Mouse (Mus musculus): ENCODE data around the gene Slc24a4.

DNA sequence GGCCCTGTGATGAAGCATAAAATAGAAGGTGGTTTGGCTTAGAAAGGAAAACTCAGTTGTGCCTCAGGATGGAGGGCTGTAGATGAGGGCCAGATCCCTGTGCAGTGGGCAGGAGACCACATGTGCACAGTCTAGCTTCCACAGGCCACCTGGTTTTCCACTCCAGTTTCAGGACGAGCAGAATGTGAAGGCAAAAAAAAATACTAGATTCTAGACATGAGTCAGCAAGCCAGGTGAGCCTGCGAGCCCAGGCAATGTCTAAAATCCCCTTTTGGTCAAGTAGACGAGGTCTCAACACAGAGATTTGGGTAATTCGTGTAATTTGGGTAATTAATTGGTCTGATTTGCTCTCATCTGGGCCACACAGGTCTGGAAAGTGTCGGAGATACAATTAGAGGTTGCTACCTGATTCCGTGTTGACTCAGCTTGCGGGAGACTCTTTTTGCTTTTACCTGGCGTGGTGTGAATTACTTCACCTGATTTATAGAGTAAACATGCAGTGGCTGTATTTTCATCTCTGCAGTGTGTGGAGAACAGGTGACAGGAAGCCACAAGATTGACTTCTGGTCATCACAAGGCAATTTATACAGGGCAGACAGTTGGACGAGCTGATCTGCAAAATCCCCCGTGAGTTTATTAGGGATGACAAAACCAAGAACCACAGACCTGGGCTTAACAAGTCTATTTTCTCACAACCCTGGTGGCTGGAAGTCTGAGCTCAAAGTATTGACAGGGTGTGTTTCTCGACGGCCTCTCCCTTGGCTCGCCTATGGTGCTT is 45.7 kb upstream of the Slc24a4 start:
- TF ChIP-seq CTCF (conservative IDR thresholded peaks at IDR 0.05 in 1 of 2, IDR thresholded peaks at IDR 0.05 in 1 of 2; ENCODE audit: low read depth in 2 of 2, low read length in 2 of 2), result no peak
- TF ChIP-seq USF2 (conservative IDR thresholded peaks at IDR 0.05; ENCODE audit: low read depth, low read length), result no peak
- peak; percentile 97 for TF ChIP-seq IRF4 (IDR thresholded peaks at IDR 0.05; ENCODE audit: low read depth, low read length)
- TF ChIP-seq EP300 (IDR thresholded peaks at IDR 0.05; ENCODE audit: low read length), result peak; percentile 96
- peak; percentile 94 for TF ChIP-seq ZNF384 (IDR thresholded peaks at IDR 0.05; ENCODE audit: low read depth, low read length)
- no peak for TF ChIP-seq RAD21 (IDR thresholded peaks at IDR 0.05; ENCODE audit: low read depth, low read length)
- TF ChIP-seq MAFK (IDR thresholded peaks at IDR 0.05; ENCODE audit: insufficient replicate concordance, low read length), result peak; percentile 77
- no peak for TF ChIP-seq POLR2A (IDR thresholded peaks at IDR 0.05; ENCODE audit: low read depth, low read length)
- no peak for TF ChIP-seq USF1 (IDR thresholded peaks at IDR 0.05; ENCODE audit: low read depth, low read length)
- peak; percentile 80 for TF ChIP-seq BHLHE40 (IDR thresholded peaks at IDR 0.05; ENCODE audit: low read depth, low read length)
- 0 out of 2 replicates have a peak, but pooled peaks have one; percentile 21 for TF ChIP-seq ELF1 (IDR thresholded peaks at IDR 0.05; ENCODE audit: low read depth, low read length)
- no peak for TF ChIP-seq SMC3 (IDR thresholded peaks at IDR 0.05; ENCODE audit: low read depth, low read length)
- TF ChIP-seq ZC3H11A (IDR thresholded peaks at IDR 0.05; ENCODE audit: low read depth, low read length), result no peak
